Mouse (Mus musculus) myocyte (in vitro differentiated cells): ENCODE measurements around the gene Fkbp11. TPM values are rescaled to one million over a fixed set of nuclear protein-coding genes. Genes with fewer than 3 reads are reported as not detected.

ENCODE experiments used
- H3K27me3 ChIP-seq: one replicate; pipeline ENCODE4 v1.6.1; 2011; ENCODE audit not compliant: control insufficient read depth, insufficient read depth, insufficient read length
- H3K36me3 ChIP-seq: one replicate; pipeline ENCODE4 v1.6.1; 2011; ENCODE audit not compliant: control insufficient read depth, insufficient read depth
- H3K4me2 ChIP-seq: one replicate; pipeline ENCODE4 v1.6.1; 2011; ENCODE audit warnings: low read depth, control low read depth
- H3K4me3 ChIP-seq: one replicate; pipeline ENCODE4 v1.5.1; 2011; ENCODE audit warnings: mild to moderate bottlenecking, control low read depth, moderate library complexity
- H3K79me2 ChIP-seq: one replicate; pipeline ENCODE4 v1.6.1; 2011; ENCODE audit not compliant: control insufficient read depth, insufficient read depth
- H3ac ChIP-seq: one replicate; pipeline ENCODE4 v1.6.1; 2011; ENCODE audit not compliant: control insufficient read depth, insufficient read length
- CEBPB ChIP-seq: IDR thresholded peaks from 2 replicates; pipeline ENCODE4 v1.6.1; 2011; ENCODE audit warnings: mild to moderate bottlenecking, moderate library complexity; ENCODE audit not compliant: poor library complexity, insufficient read depth, severe bottlenecking
- E2F4 ChIP-seq: IDR thresholded peaks from one replicate; pipeline ENCODE4 v1.6.1; 2011; ENCODE audit warnings: mild to moderate bottlenecking, control low read depth, moderate library complexity; ENCODE audit not compliant: insufficient read depth
- MAX ChIP-seq: IDR thresholded peaks from one replicate; pipeline ENCODE4 v1.6.1; 2011; ENCODE audit warnings: low read depth, mild to moderate bottlenecking, control low read depth
- MYOD1 ChIP-seq, 3 experiments: IDR thresholded peaks; one replicate each; pipeline ENCODE4 v1.6.1; 2011; ENCODE audit warnings: control low read depth in 2 of 3, low read depth in 2 of 3, mild to moderate bottlenecking in 2 of 3, moderate library complexity in 1 of 3; ENCODE audit not compliant: insufficient read length in 2 of 3, control insufficient read depth in 1 of 3
- MYOG ChIP-seq, 3 experiments: IDR thresholded peaks; one replicate each; pipeline ENCODE4 v1.6.1; 2011; ENCODE audit warnings: control low read depth in 2 of 3, low read depth in 2 of 3, mild to moderate bottlenecking in 2 of 3; ENCODE audit not compliant: insufficient read length in 2 of 3, control insufficient read depth in 1 of 3, insufficient read depth in 1 of 3
- POLR2A ChIP-seq: IDR thresholded peaks from one replicate; pipeline ENCODE4 v1.6.1; 2011; ENCODE audit warnings: low read depth, mild to moderate bottlenecking, control low read depth, moderate library complexity; ENCODE audit not compliant: insufficient read length
- POLR2AphosphoS2 ChIP-seq: IDR thresholded peaks from one replicate; pipeline ENCODE4 v1.6.1; 2011; ENCODE audit warnings: low read depth, control low read depth; ENCODE audit not compliant: insufficient read length
- REST ChIP-seq: IDR thresholded peaks from one replicate; pipeline ENCODE4 v1.6.1; 2011; ENCODE audit warnings: mild to moderate bottlenecking, control low read depth, moderate library complexity; ENCODE audit not compliant: insufficient read depth, insufficient read length
- SRF ChIP-seq: IDR thresholded peaks from one replicate; pipeline ENCODE4 v1.6.1; 2011; ENCODE audit warnings: low read depth; ENCODE audit not compliant: control insufficient read depth, insufficient read length
- TCF12 ChIP-seq: IDR thresholded peaks from one replicate; pipeline ENCODE4 v1.6.1; 2011; ENCODE audit warnings: mild to moderate bottlenecking, control low read depth; ENCODE audit not compliant: poor library complexity, insufficient read depth, severe bottlenecking
- TCF3 ChIP-seq: IDR thresholded peaks from one replicate; pipeline ENCODE4 v1.6.1; 2011; ENCODE audit warnings: low read depth, control low read depth; ENCODE audit not compliant: insufficient read length
- USF1 ChIP-seq: IDR thresholded peaks from one replicate; pipeline ENCODE4 v1.6.1; 2011; ENCODE audit warnings: low read depth, mild to moderate bottlenecking, control low read depth, moderate library complexity
- polyA plus RNA-seq: library from polyadenylated mRNA; unstranded; fragments of >200 nt; fragmentation: generic; extraction: Trizol; gene quantifications from one replicate; pipeline ENCODE4 v1.2.1, GENCODE M21; 2012; ENCODE audit warnings: missing spikeins

Fkbp11 gene
- polyA plus RNA-seq, 1 experiment: 52.9 TPM

DNA sequence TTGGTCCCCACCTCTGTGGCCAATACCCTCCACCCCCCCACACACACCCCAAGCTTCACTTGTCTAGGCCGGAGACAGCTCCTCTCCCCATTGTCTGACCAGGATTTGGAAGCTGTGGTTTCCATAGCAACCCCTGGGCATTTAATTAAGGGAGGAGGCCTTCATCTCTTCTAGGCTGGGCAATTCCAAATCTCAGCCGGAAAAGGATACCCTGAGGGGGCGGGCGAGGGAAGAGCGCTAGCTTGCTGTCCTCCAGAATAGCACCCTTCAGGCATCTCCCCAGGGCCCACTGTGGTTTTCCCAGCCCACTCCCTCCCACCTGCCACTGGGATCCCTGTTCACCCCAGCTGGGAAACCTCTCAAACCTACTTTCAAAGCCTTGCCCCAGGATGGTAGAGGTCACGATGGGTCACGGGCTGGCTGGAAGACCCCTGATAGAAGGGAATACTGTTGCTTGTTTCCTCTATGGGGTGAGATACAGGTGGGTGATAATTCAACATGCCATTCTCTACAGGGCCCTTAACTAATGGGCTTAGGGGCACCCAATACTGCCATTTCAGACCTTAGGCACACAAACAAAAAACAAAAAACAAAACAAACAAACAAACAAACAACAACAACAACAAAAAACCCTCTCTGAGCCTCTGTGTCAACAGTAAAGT, 36.4 kb downstream of the Fkbp11 start:
- TF ChIP-seq MYOD1 (IDR thresholded peaks at IDR 0.05; ENCODE audit: control insufficient read depth in 1 of 3, insufficient read length in 2 of 3, low read depth in 2 of 3): peak in 2 of 3 experiments; percentile 38 to 77
- no peak for TF ChIP-seq MAX
- no peak for TF ChIP-seq USF1
- TF ChIP-seq POLR2A: no peak
- no peak for TF ChIP-seq POLR2AphosphoS2
- TF ChIP-seq MYOG (IDR thresholded peaks at IDR 0.05; ENCODE audit: control insufficient read depth in 1 of 3, insufficient read depth in 1 of 3, insufficient read length in 2 of 3, low read depth in 2 of 3): peak in 1 of 3 experiments; percentile 60
- no peak for TF ChIP-seq TCF3
- TF ChIP-seq CEBPB: no peak
- TF ChIP-seq SRF: no peak
- no peak for TF ChIP-seq TCF12
- peak overlapping the region; percentile 59 for H3K4me2 ChIP-seq

DNA sequence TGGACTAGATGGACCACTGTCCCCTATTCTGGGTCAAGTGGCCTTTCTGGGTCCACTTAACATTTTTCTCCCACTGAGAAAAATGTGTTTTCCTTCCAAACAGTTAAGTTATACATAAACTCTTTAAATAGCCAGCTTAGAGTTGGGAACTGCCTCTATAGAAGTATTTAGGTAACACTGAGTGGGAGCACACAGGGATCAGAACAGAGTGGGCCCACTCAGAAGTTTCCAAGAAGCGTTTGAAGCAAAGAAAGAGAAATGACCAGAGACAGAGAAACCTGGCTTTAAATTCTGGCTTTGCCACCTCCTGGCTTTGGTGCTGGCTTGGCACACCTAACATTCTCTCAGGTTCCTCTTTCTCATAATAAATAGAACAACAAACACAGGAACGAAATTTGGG, 38.3 kb downstream of the Fkbp11 start:
- no peak for TF ChIP-seq POLR2A
- TF ChIP-seq POLR2AphosphoS2: no peak
- no peak for TF ChIP-seq MYOD1 (IDR thresholded peaks at IDR 0.05; ENCODE audit: control insufficient read depth in 1 of 3, insufficient read length in 2 of 3, low read depth in 2 of 3)
- no peak for TF ChIP-seq E2F4
- TF ChIP-seq TCF12: no peak
- TF ChIP-seq MAX: no peak
- TF ChIP-seq CEBPB: no peak
- no peak for TF ChIP-seq SRF
- TF ChIP-seq REST: no peak
- TF ChIP-seq USF1: no peak
- TF ChIP-seq TCF3: no peak
- TF ChIP-seq MYOG (IDR thresholded peaks at IDR 0.05; ENCODE audit: control insufficient read depth in 1 of 3, insufficient read depth in 1 of 3, insufficient read length in 2 of 3, low read depth in 2 of 3): no peak
- H3K27me3 ChIP-seq: no peaks in the 10 kb centered on the region

More for the DNA sequence above, 36.4 kb downstream of the Fkbp11 start:
- Histone ChIP-seq H3K79me2 (no peaks in the 10 kb centered on the region), H3K4me3 (no peak overlapping the region), H3ac (no peak overlapping the region), H3K36me3 (no peaks in the 10 kb centered on the region), H3K27me3 (no peaks in the 10 kb centered on the region)

DNA sequence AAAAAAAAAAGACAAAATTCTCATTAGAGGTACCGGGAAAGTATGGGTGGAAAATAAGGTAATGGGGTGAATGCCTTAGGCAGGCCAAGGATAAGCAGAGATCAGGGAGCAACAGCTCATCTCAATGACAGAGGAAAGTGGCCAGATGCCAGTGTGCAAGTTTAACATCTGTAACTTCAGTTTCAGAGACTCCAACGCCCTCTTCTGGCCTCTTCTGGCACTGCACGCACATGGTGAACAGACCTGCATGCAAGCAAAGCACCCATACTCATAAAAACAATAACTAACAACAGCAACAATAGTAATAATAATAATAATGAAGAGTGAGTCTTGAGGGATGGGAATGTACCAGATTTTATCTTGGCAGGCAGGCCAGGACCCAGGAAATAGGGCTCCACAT, 42.1 kb downstream of the Fkbp11 start:
- no peaks in the 10 kb centered on the region for H3K27me3 ChIP-seq
- TF ChIP-seq USF1 (no peak), SRF (no peak), POLR2A (no peak), CEBPB (no peak), MYOD1 (IDR thresholded peaks at IDR 0.05; ENCODE audit: control insufficient read depth in 1 of 3, insufficient read length in 2 of 3, low read depth in 2 of 3) (no peak), TCF3 (no peak), TCF12 (no peak), REST (no peak), E2F4 (no peak), MYOG (IDR thresholded peaks at IDR 0.05; ENCODE audit: control insufficient read depth in 1 of 3, insufficient read depth in 1 of 3, insufficient read length in 2 of 3, low read depth in 2 of 3) (no peak), POLR2AphosphoS2 (no peak), MAX (no peak)
- no peaks in the 10 kb centered on the region for H3K36me3 ChIP-seq
- H3K79me2 ChIP-seq: no peaks in the 10 kb centered on the region
- H3ac ChIP-seq: no peak overlapping the region
- no peak overlapping the region for H3K4me3 ChIP-seq
- H3K4me2 ChIP-seq: no peak overlapping the region

More for the DNA sequence above, 38.3 kb downstream of the Fkbp11 start:
- H3K4me2 ChIP-seq: no peak overlapping the region
- H3K36me3 ChIP-seq: no peaks in the 10 kb centered on the region
- no peak overlapping the region for H3ac ChIP-seq
- no peak overlapping the region for H3K4me3 ChIP-seq
- no peaks in the 10 kb centered on the region for H3K79me2 ChIP-seq

DNA sequence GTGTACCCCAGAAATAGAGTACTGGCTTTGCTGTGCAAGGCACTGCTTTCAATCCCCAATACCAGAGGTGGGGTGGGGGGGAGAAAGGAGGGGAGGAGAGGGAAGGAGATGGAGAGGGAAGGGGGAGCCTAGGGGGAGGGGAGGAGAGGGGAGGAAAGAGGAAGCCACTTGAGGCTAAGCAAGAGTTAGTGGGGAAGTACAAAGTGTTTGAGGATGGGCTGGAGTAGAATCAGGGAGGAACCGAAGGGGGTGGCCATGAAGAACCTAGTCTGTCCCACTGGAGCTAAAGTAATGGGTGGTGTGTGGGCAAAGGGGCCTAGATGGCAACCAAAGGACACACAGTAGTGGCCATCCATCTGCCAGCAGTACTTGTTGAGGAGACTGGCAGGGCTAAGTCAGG, 44.3 kb downstream of the Fkbp11 start:
- Histone ChIP-seq H3K36me3 (no peaks in the 10 kb centered on the region), H3K4me3 (no peak overlapping the region), H3K27me3 (no peaks in the 10 kb centered on the region), H3ac (no peak overlapping the region), H3K4me2 (no peak overlapping the region), H3K79me2 (no peaks in the 10 kb centered on the region)
- TF ChIP-seq MYOG (IDR thresholded peaks at IDR 0.05; ENCODE audit: control insufficient read depth in 1 of 3, insufficient read depth in 1 of 3, insufficient read length in 2 of 3, low read depth in 2 of 3): no peak
- no peak for TF ChIP-seq REST
- TF ChIP-seq E2F4: no peak
- no peak for TF ChIP-seq POLR2AphosphoS2
- no peak for TF ChIP-seq CEBPB
- no peak for TF ChIP-seq MYOD1 (IDR thresholded peaks at IDR 0.05; ENCODE audit: control insufficient read depth in 1 of 3, insufficient read length in 2 of 3, low read depth in 2 of 3)
- TF ChIP-seq POLR2A: no peak
- no peak for TF ChIP-seq TCF3
- TF ChIP-seq TCF12: no peak
- no peak for TF ChIP-seq USF1
- TF ChIP-seq MAX: no peak
- TF ChIP-seq SRF: no peak

DNA sequence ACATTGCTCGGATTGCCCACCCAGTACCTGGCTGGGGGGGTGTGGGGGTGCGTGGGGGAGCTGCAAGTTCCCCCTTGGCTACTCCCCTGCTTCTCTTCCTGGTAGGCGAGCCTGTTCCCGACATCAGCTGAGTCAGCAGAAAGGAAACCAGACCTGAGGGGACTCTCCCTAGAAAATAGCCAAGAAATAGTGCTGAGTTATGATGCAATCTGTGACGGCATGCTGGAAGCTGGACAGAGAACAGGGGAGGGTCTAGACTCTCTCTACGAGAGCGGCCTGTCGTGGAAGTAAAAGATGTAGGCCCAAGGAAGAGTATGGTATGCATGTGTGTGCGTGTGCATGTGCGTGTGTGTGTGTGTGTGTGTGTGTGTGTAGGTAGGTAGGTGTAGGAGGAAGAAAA, 44.8 kb downstream of the Fkbp11 start:
- H3K4me2 ChIP-seq: no peak overlapping the region
- no peaks in the 10 kb centered on the region for H3K36me3 ChIP-seq
- no peak for TF ChIP-seq TCF3
- TF ChIP-seq POLR2AphosphoS2: no peak
- TF ChIP-seq MYOD1 (IDR thresholded peaks at IDR 0.05; ENCODE audit: control insufficient read depth in 1 of 3, insufficient read length in 2 of 3, low read depth in 2 of 3): no peak
- 0 out of 2 replicates have a peak, but pooled peaks have one; percentile 29 for TF ChIP-seq CEBPB
- TF ChIP-seq MYOG (IDR thresholded peaks at IDR 0.05; ENCODE audit: control insufficient read depth in 1 of 3, insufficient read depth in 1 of 3, insufficient read length in 2 of 3, low read depth in 2 of 3): no peak
- no peak for TF ChIP-seq REST

More for the DNA sequence above, 44.8 kb downstream of the Fkbp11 start:
- Histone ChIP-seq H3K4me3 (no peak overlapping the region), H3K27me3 (no peaks in the 10 kb centered on the region), H3K79me2 (no peaks in the 10 kb centered on the region), H3ac (no peak overlapping the region)
